Mouse (Mus musculus) CD4-positive, CD25-positive, alpha-beta regulatory T cell, adult 4 months (primary cell): ENCODE data around the gene Zzz3. TPM values are rescaled to one million over a fixed set of nuclear protein-coding genes. Genes with fewer than 3 reads are reported as not detected.
"Not testable (repeated sequence)": the region's sequence is repeated elsewhere in the genome, so short reads cannot be mapped to it uniquely, and the experiment has no call there.

ENCODE experiments used
- ATAC-seq: one replicate; pipeline ENCODE4 v1.8.0; 2017
- polyA plus RNA-seq, 2 experiments: library from polyadenylated mRNA; unstranded; fragments of 100-300 nt; shearing (Covaris generic); gene quantifications; one replicate each; pipeline ENCODE4 v1.2.1; 2017

Gene Zzz3
- polyA plus RNA-seq, 2 experiments from 2014 or later, result 33.7 to 34.7 TPM

GRCm38 (mm10) chr3:152401964-152402670 is 6.8 kb downstream of the Zzz3 start:
- ATAC-seq, result no peak

- ATAC-seq, result no peak
These were observed 7.4 kb downstream of the Zzz3 start for GRCm38 (mm10) chr3:152402671-152403066.

DNA sequence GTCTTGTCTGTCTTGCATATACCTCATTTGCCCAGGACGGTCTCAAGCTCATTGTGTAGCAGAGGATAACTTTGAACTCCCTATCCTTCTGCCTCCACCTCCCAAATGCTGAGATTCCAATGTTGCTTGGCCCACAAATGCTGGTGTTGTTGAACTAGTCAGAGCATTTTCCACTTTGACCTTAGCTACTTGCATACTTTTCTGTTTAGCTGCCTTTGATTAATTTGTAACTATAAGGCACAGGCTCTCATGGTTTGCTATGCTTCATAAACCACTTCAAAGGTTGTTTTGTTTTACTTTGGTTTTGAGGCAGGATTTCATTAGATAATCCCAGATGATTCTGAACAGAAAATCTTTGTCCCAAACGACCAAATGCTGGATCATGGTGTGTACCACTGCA is 8.6 kb downstream of the Zzz3 start:
- no peak for ATAC-seq

DNA sequence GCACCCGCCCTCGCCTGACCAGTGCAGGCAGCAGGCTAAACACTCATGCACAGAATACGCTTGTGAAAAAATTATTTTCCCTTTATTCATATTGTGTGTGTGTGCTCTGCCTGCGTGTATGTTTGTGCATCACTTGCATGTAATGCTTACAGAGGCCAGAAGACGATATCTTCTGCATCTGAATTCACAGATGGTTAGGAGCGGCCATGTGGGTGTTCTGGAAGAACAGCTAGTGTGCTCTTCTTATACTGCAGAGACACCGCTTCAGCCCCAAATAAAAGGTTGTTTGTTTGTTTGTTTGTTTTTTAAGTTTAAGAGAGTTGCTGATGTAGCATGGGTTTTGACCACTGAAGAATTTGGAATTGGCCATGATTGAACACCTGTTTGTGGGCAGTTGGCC is 10.1 kb downstream of the Zzz3 start:
- ATAC-seq, result no peak

- no peak for ATAC-seq
These were observed 10.8 kb downstream of the Zzz3 start for GRCm38 (mm10) chr3:152405978-152406640.

DNA sequence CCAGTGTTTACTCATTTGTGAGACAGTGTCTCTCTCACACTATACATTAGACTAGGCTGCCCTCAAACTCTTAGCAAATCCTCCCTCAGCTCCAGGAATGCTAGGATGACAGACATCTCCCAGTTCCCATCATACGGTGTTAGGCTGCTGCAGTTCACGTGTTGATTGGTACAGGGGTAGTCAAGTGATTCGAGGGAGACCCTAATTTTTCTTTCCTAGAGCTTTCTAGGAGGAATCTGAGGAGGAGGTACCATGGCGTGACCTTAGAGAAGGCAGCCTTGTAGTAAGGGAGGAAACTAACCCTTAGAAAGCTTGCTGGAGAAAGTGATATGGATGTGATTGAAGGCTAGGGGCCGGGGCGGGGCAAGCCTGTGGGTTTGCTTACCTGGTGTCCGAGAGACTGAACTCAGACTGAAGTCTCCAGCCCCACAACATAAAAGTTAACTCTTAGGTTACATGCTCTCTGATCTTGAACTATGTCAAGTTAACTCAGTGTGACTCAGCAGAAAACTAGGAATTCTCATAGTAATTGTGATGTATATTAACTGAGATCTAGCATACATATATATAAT is 15.8 kb downstream of the Zzz3 start:
- ATAC-seq, result no peak

- no peak for ATAC-seq
These were observed 17.1 kb downstream of the Zzz3 start for GRCm38 (mm10) chr3:152412362-152412761.

DNA sequence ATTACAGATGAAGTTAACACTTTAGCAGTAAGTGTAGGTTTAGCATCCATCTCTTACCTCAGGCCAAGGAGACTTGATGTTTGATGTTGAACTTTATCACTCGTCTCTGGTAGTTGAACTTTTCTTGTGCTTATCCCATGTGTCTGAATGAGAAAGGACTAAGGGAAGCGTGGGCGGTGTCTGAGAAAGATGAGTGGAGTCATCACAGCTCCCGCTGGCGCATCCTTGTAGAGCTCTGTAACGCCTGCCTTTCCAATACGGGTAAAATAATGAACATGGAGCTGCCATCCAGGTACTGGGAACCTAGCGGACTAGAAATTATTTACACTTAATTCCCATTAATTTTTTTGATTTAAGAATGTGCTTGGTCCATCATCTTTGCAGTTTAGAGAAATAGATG is 33.7 kb downstream of the Zzz3 start:
- ATAC-seq, result no peak

GRCm38 (mm10) chr3:152432677-152433076 is 37.4 kb downstream of the Zzz3 start:
- ATAC-seq, result peak; percentile 82

DNA sequence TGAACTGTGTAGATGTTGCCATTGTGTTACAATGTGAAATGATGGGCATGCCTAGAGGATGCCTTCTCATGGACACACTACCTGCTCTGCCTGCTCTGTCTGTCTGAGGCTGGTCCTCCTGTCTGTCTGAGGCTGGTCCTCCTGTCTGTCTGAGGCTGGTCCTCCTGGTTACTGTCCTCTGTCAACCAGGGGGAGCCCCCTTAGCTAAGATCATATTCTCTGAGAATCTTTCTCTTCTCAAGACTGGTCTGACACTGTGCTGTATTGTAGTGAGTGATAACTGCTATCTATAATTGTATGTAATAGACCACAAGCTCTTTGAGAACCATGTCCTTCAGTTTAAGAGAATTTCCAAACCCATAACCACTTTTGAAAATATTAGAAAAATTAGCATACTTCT is 40.3 kb downstream of the Zzz3 start:
- no peak for ATAC-seq

- ATAC-seq, result no peak
These were observed 42.8 kb downstream of the Zzz3 start for GRCm38 (mm10) chr3:152438068-152438467.

DNA sequence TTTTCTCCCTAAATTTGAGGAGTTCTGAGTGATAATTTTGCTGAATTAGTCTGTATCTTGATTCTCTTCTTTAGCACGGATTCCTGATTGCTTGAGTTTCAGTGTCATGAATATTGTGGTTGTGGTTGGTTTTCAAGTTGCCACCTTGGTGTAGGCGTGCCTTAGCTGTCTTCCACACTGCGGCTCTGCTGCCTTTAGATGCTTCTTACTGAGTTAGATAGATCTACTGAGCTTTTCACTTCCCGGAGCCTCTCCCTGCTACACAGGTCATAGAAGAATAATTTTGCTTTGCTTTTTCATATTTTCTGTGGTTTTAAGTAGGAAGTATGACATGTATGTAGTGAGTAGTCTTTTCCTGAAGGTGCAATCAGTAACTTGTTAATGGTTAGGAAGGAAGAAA is 47.5 kb downstream of the Zzz3 start:
- ATAC-seq, result peak; percentile 69

DNA sequence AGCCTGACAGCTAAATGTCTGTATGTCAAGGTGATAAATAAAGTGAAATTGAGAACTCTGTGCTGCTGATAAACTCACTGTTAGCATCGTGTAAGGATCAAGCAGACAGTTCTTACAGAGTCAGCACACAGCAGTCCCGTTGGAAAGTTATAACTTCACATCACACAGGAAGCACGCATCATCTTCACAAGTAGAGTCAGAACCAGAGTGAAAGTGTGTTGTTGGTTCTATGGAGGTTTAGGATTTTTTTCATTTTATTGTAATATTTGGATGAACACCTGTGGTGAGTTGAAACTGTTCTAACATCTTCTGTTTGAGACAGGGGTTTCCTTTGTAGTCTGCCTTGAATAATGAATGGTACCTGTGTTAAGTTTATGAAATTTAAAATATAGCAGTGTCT is 48.8 kb downstream of the Zzz3 start:
- ATAC-seq, result peak; percentile 65

GRCm38 (mm10) chr3:152446966-152447365 is 51.7 kb downstream of the Zzz3 start:
- ATAC-seq, result no peak

GRCm38 (mm10) chr3:152453163-152453562 is 57.9 kb downstream of the Zzz3 start:
- ATAC-seq, result peak; percentile 70

DNA sequence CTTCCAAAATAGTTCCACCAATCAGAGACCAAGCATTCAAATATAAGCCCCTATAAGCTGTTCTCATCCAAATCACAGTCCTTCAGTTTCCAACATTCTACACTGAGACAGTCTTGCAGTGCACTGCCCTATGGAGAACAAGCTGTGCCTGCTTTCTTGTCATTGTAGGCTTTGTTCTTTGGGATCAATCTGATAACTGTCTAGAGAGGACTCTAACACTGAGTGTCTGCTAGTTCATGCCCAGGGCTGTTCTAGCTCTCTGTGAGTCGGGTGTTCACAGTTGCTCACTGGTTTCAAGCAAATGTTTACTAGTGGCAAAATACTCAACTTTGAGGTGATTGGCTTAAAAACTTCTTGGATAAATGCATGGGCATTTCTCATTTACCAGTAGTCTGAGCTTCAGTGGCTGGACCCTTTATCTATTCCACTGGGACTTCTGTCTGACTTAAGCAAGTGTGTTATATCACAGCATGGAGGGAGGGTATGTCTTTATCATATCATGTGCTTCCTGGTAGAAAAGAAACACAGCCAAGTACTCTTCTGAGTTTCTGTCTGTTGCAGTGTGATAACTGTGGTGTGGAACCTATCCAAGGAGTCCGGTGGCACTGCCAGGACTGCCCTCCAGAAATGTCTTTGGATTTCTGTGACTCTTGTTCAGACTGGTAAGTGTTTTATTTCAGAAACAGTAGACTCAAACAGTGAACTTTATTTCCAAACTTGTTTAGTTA is 62.2 kb downstream of the Zzz3 start:
- ATAC-seq, result no peak

- ATAC-seq, result not testable (repeated sequence)
These were observed 63.6 kb downstream of the Zzz3 start for GRCm38 (mm10) chr3:152458875-152459274.

- no peak for ATAC-seq
These were observed 65.5 kb downstream of the Zzz3 start for GRCm38 (mm10) chr3:152460802-152461201.

DNA sequence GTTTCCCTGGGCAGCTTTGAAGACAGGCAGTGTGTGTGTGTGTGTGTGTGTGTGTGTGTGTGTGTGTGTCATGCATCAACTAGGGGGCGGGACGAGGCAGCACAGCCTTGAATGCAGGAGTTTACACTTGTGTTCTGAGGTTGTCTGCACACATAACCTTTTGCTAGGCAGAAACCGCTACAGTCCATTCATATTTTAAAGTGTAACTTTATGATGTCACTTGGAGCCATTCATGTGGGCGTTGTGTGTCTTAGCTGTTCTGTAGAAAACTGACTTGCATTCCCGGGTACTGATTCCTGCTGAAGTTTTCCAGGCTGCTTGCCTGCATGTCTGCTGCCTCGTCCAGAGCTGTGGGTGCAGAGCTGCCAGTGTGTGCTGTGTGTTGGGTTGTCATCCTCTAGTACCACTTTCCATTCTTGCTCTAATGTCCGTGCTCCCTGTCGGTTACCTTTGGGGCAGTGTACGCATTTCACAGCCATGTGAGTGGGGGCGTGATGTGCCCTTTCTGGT is 66.8 kb downstream of the Zzz3 start:
- ATAC-seq, result no peak

DNA sequence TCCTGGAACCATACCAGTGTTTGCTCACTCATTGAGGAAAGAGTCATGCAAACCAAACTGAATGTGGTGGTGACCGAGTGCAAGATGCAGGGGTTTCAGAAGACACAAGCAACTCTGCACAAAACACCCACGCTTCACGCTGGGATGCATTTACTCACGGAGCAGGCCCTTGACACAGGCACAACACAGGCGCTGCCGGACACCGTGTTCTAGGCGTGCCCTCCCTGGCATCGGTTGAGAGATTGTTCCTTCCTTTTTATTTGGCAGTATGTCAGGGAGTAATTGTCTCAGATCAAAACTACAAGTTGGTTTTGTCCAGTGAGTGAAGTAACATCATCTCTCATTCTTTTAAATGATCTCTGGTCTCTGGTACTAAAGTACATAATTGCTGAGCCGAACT is 67.6 kb downstream of the Zzz3 start:
- ATAC-seq, result no peak

DNA sequence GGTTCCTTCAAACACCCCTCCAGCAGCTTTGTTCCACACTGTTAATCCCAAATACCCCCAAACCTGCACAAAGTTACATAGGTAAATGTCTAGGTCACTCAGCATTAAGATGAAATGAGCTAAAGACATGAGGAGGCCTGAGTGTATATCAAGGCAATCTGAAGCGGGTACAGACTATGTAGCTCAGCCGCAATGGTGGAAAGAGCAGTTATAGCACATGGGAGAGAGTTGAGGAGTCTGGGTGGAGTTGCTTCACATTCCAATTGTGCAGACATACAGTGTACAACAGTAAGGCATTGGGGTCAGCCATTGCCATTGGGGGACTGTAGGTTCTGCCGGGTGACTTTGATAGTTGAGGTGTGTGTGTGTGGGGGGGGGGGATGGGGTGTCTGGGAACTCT is 69.2 kb downstream of the Zzz3 start:
- ATAC-seq, result no peak

- ATAC-seq, result no peak
These were observed 70.1 kb downstream of the Zzz3 start for GRCm38 (mm10) chr3:152465338-152465737.

DNA sequence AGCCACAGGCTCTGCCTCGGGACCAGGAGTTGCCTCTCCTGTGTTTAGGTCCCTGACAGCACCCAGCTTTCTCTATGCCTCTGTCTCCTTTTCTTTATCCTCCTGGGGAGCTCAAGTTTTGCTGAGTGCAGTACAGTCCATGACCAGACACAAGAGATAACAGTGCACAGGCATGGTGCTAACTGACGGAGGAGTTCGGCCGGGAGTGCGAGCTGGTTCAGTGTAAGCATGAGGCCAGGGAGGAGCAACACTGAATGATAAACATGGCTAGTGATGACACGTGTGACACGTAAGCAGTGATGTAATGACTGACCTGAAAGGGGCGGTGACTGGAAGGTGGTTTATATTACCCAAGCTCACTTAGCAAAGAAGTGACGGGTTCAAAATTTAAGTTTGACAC is 71.6 kb downstream of the Zzz3 start:
- ATAC-seq, result no peak
